Mouse (Mus musculus) forebrain, embryonic 11.5 days (tissue): ENCODE measurements around the gene Tbck. TPM values are rescaled to one million over a fixed set of nuclear protein-coding genes. Genes with fewer than 3 reads are reported as not detected.

Experiments
- ATAC-seq: fragments of 200-750 bp; cut with Nextera tagmentation; replicated peaks from 2 replicates; pipeline ENCODE4 v1.8.0; 2017; ENCODE audit warnings: moderate TSS enrichment; ENCODE audit not compliant: low FRiP score
- DNase-seq: peaks from one replicate; pipeline ENCODE4 v3.0.0-alpha.2; 2017; ENCODE audit warnings: low spot score
- H3K27ac ChIP-seq: fragments of 300-500 bp; sonication (generic); 2 replicates; pipeline ENCODE4 v1.5.1; 2014; ENCODE audit warnings: low read depth, low read length
- H3K27me3 ChIP-seq: fragments of 300-500 bp; sonication (generic); 2 replicates; pipeline ENCODE4 v1.6.1; 2014; ENCODE audit warnings: mild to moderate bottlenecking, low read length, mixed read lengths; ENCODE audit not compliant: control insufficient read depth, insufficient read depth
- H3K36me3 ChIP-seq: fragments of 300-500 bp; sonication (generic); 2 replicates; pipeline ENCODE4 v1.6.1; 2014; ENCODE audit warnings: mild to moderate bottlenecking, low read length, moderate library complexity, mixed read lengths; ENCODE audit not compliant: control insufficient read depth, insufficient read depth
- H3K4me1 ChIP-seq: fragments of 300-500 bp; sonication (generic); replicated peaks from 2 replicates; pipeline ENCODE4 v1.6.1; 2014; ENCODE audit warnings: low read length, mixed read lengths; ENCODE audit not compliant: control insufficient read depth, insufficient read depth
- H3K4me2 ChIP-seq: fragments of 300-500 bp; sonication (generic); 2 replicates; pipeline ENCODE4 v1.6.1; 2014; ENCODE audit warnings: low read depth, mild to moderate bottlenecking, low read length, moderate library complexity, mixed read lengths; ENCODE audit not compliant: severe bottlenecking
- H3K4me3 ChIP-seq: fragments of 300-500 bp; sonication (generic); 2 replicates; pipeline ENCODE4 v1.5.1; 2014; ENCODE audit warnings: low read depth, low read length
- H3K9ac ChIP-seq: fragments of 300-500 bp; sonication (generic); 2 replicates; pipeline ENCODE4 v1.6.1; 2014; ENCODE audit warnings: low read length
- H3K9me3 ChIP-seq: fragments of 300-500 bp; sonication (generic); 2 replicates; pipeline ENCODE4 v1.6.1; 2016; ENCODE audit warnings: low read length, mixed read lengths; ENCODE audit not compliant: control insufficient read depth
- WGBS: fragments of 180-500 bp; shearing (Covaris S2); extraction: QIAGEN DNeasy Blood & Tissue Kit; methylation state at CpG from one replicate; pipeline ENCODE4 v1.1.7; 2014; 5-methylcytosine and 5-hydroxymethylcytosine counted together
- polyA plus RNA-seq: library from polyadenylated mRNA; unstranded; fragments of >200 nt; fragmentation: Nextera tagmentation; extraction: Ambion mirVana; gene quantifications from 2 replicates; pipeline ENCODE4 v1.2.1, GENCODE M21; 2014

Tbck gene
- polyA plus RNA-seq, 1 experiment from 2014 or later = 25.5 TPM

DNA sequence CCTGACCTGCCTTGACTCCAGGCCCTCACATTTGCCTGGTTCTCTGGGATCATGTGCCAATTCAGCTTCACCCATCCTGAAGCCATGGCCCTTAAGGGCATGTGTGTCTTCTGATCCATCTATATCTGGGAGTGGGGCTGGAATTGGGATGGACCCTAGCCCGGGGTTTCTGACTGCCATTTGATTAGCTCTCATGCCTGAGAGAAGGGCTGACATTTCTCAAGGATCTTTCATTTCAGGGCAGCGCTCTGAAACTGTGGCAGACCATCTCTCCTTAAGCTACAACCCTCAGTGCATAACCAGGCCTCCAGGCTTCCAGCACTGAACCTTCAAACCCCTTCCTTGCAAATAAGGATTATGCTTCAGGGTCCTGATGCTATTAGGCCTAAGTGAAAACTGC, 166.5 kb downstream of the Tbck start:
- Histone ChIP-seq H3K9ac (no peak overlapping the region), H3K4me3 (no peak overlapping the region), H3K27ac (no peak overlapping the region), H3K36me3 (no peaks in the 10 kb centered on the region), H3K4me1 (no peaks in the 10 kb centered on the region), H3K9me3 (no peaks in the 10 kb centered on the region), H3K27me3 (no peaks in the 10 kb centered on the region), H3K4me2 (no peak overlapping the region)
- DNase-seq (no peak), ATAC-seq (no peak)
- WGBS = 83% methylated on average over 2 of the region's 2 CpGs

GRCm38 (mm10) chr3:132851417-132851816, 167.5 kb downstream of the Tbck start:
- H3K27me3 ChIP-seq = no peaks in the 10 kb centered on the region
- WGBS = 59% methylated on average over 1 of the region's 1 CpGs
- no peak for ATAC-seq
- no peak overlapping the region for H3K4me3 ChIP-seq
- H3K9ac ChIP-seq = no peak overlapping the region
- H3K36me3 ChIP-seq = no peaks in the 10 kb centered on the region
- H3K9me3 ChIP-seq = no peaks in the 10 kb centered on the region
- H3K4me2 ChIP-seq = no peak overlapping the region
- H3K27ac ChIP-seq = no peak overlapping the region
- DNase-seq = no peak
- H3K4me1 ChIP-seq = no peaks in the 10 kb centered on the region

DNA sequence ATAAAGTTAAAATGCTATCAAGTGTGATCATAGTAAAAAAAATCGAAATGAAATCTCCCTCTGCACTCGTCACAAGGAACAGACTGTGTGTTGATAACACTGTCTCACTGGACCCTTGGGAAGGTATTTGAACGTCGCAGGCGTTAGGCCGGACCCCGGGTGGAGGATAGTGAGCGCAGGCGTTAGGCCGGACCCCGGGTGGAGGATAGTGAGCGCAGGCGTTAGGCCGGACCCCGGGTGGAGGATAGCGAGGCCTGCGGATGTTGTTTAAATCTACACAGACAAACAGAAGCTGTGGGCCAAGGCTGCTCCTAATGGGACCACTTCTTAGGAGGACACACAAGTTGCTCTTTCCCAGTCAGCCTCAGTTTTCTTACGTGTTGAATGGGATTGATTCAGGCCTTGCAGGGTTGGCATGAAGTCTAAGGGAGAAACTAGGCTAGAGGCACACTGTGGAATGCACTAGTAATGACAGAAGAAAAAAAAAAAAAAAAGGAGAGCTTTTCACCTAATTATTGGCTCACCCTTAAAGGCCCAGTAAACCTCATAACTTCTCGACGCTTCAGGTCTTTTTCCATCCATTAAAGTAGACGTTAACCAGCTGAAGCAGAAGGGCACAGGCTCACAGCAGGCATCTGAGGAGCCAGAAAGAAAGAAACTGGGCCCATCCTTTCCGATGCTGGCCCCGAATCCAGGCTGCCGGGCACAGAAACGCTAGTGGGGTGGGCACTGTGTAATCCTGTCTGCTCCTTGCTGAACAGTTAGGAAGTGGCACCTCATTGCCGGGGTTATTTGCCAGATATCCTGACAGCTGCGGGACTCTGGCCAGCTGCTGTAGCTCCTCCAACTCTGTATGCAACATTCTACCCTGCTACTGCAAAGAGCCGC, 168.1 kb downstream of the Tbck start:
- DNase-seq = no peak

DNA sequence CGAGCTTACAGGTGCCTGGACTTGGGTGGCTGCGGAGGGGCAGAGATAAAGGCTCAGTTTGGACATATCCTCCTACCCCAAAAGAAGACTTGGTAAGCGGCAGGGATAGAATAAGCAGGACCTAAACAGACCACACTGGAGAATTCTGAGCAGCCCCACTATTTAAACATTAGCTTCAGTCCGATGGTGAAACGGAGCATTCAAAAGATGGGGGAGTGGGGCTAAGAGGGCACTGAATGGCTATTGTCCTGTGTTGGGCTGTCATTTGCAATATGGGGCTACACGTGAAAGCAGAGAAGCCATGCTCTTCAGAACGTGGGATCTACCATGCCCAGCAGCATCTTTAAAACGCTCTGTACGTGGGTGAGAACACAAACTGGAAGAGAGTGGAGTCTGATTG, 170.3 kb downstream of the Tbck start:
- no peak for ATAC-seq
- H3K4me1 ChIP-seq = no peaks in the 10 kb centered on the region
- no peak overlapping the region for H3K9ac ChIP-seq
- H3K27ac ChIP-seq = no peak overlapping the region
- no peaks in the 10 kb centered on the region for H3K27me3 ChIP-seq
- 85% methylated on average over 9 of the region's 9 CpGs for WGBS
- H3K36me3 ChIP-seq = no peaks in the 10 kb centered on the region
- DNase-seq = no peak
- no peak overlapping the region for H3K4me3 ChIP-seq
- no peak overlapping the region for H3K4me2 ChIP-seq
- H3K9me3 ChIP-seq = no peaks in the 10 kb centered on the region

More for the DNA sequence above, 168.1 kb downstream of the Tbck start:
- no peaks in the 10 kb centered on the region for H3K27me3 ChIP-seq
- H3K4me2 ChIP-seq = no peak overlapping the region
- no peak overlapping the region for H3K4me3 ChIP-seq
- H3K36me3 ChIP-seq = no peaks in the 10 kb centered on the region
- H3K4me1 ChIP-seq = no peaks in the 10 kb centered on the region
- H3K9ac ChIP-seq = no peak overlapping the region
- ATAC-seq = no peak; the same call in 1 of the 2 replicates
- no peaks in the 10 kb centered on the region for H3K9me3 ChIP-seq
- H3K27ac ChIP-seq = no peak overlapping the region
- WGBS = 74% methylated on average over 28 of the region's 28 CpGs

DNA sequence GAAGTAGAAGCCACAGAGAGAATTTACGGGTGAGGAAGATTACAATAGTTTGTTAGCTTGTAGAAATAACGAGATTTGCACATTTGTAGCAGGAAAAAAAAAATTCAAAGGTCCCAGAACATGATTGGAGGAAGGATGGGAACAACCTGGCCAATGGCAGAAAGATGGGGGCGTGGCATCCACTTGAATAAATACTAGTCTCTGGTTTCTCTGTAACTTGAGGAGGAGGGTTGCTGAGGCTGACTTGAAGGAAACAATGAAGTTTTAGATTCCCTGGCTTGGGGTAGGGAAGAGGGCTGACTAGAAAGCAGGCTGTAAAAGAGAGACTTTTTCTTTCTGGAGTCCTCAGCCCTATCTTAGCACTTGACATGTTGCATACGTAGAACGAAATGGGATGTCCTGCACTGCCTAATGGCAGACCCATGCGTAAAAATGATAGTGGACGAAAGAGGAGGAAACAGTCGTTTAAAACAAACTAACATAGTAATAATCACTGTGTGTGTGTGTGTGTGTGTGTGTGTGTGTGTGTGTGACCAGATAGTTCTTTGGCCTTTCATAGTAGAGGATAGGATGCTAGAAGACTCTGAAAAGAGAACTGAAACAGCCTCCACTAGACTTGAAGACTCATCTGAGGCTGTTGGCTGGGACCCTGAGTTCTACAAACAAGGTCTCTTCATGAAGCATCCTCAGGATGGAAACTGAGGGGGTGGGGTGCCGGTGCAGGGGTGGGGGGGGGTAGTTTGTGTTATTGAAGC, 171.7 kb downstream of the Tbck start:
- ATAC-seq (peak; percentile 57; the same call in 1 of the 2 replicates), DNase-seq (no peak)
- WGBS = 62% methylated on average over 9 of the region's 9 CpGs
- H3K9me3 ChIP-seq = no peaks in the 10 kb centered on the region
- H3K9ac ChIP-seq = no peak overlapping the region
- H3K4me2 ChIP-seq = no peak overlapping the region
- H3K4me1 ChIP-seq = no peaks in the 10 kb centered on the region
- no peaks in the 10 kb centered on the region for H3K27me3 ChIP-seq
- no peak overlapping the region for H3K27ac ChIP-seq
- H3K4me3 ChIP-seq = no peak overlapping the region
- no peaks in the 10 kb centered on the region for H3K36me3 ChIP-seq

- no peaks in the 10 kb centered on the region for H3K4me1 ChIP-seq
- DNase-seq = no peak
Observed at GRCm38 (mm10) chr3:132856651-132857050, 172.7 kb downstream of the Tbck start.

DNA sequence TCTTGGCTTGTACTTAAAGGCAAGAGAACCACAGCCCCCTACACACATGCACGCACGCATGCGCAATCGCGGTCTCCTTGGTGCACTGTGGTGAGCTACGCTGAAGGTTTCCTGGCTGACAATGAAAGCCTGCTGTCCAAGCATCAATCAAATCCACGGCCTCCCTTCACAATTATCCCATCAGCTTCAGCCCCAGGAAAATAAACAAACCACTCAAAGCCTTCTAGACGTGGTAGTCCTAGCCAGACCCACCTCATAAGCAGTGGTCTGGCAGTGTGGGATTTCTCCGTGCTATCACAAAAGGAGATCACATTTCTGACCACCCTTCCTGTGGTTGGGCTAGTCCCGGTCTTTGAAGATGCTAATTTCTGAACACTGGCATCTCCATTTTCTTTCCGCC, 174.9 kb downstream of the Tbck start:
- no peaks in the 10 kb centered on the region for H3K27me3 ChIP-seq
- H3K9me3 ChIP-seq = no peaks in the 10 kb centered on the region
- DNase-seq = no peak
- 74% methylated on average over 11 of the region's 11 CpGs for WGBS
- no peak overlapping the region for H3K9ac ChIP-seq
- no peaks in the 10 kb centered on the region for H3K36me3 ChIP-seq
- H3K27ac ChIP-seq = no peak overlapping the region
- no peaks in the 10 kb centered on the region for H3K4me1 ChIP-seq
- no peak overlapping the region for H3K4me2 ChIP-seq
- H3K4me3 ChIP-seq = no peak overlapping the region
- no peak for ATAC-seq

More at GRCm38 (mm10) chr3:132856651-132857050, 172.7 kb downstream of the Tbck start:
- 70% methylated on average over 6 of the region's 6 CpGs for WGBS
- H3K36me3 ChIP-seq = no peaks in the 10 kb centered on the region
- no peak overlapping the region for H3K4me3 ChIP-seq
- H3K27me3 ChIP-seq = no peaks in the 10 kb centered on the region
- no peak overlapping the region for H3K4me2 ChIP-seq
- no peak overlapping the region for H3K9ac ChIP-seq
- H3K9me3 ChIP-seq = no peaks in the 10 kb centered on the region
- no peak for ATAC-seq
- H3K27ac ChIP-seq = no peak overlapping the region

DNA sequence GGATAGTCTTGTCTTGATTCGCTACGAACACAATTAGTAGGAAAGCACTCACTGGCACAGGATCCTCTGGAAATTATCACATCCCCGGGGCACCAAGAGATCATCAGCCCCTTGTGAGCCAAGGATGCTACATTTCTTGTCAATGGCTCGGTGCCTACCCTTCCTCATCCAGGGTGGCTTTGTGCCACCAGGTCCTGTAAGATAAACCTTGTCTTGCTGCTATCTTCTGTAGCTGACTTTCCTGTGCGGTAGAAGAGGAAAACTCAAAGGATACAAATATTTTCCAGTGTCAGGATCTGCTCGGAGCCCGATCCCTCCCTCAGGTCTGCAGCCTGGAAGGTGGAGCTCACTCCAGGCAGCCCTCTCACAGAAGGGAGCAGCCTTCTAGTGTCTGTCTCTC, 175.6 kb downstream of the Tbck start:
- Histone ChIP-seq H3K36me3 (no peaks in the 10 kb centered on the region), H3K9ac (no peak overlapping the region), H3K4me1 (no peaks in the 10 kb centered on the region), H3K27ac (no peak overlapping the region), H3K9me3 (no peaks in the 10 kb centered on the region), H3K4me2 (no peak overlapping the region), H3K4me3 (no peak overlapping the region), H3K27me3 (no peaks in the 10 kb centered on the region)
- no peak for DNase-seq
- WGBS = 86% methylated on average over 7 of the region's 7 CpGs
- no peak for ATAC-seq
